Mouse (Mus musculus): ENCODE measurements around the gene Crb1. TPM values are rescaled to one million over a fixed set of nuclear protein-coding genes. Genes with fewer than 3 reads are reported as not detected.
"Not testable (repeated sequence)": the region's sequence is repeated elsewhere in the genome, so short reads cannot be mapped to it uniquely, and the experiment has no call there.

Crb1 gene
- 0.04 and 0.15 TPM in 2 replicates for polyA plus RNA-seq (2015; fragmentation: Nextera tagmentation; extraction: Ambion mirVana)

DNA sequence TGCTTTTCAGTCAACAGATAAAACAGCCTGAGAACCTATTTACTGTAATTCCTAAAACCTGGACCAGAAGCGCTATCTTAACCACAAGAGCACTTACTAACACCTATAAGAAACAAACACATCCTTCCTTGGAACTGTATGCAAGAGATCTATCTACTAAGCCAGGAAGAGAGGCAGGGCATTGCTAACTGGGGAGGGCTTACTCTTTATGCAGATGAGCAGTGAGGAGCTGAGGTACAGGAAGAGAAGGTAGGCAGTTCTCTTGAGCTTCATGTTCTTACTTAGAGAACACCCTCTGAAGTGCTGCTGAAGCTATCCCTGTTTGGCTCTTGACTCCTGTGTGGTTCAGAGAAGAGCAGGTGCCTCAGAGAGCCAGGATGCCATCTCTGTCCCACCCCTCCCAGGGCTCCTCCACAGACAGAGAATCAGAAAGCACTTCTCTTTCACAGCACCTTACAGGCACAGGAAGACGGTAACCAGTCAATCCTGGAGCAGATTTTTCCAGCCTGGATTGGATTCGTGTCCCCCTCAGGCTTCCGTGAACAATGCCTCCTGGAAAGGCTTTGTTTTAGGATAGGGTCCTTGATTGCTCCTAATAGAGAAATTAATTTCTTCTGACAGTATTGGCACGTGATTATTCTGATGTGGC lies at the start of gene Crb1:
Gene Crb1, minus strand, starts transcription at position 463 of the 649 bp plus-strand sequence.
- no peak within 1 kb of the TSS for H3K4me3 ChIP-seq (ENCODE audit: low read length)
- no peaks in the 10 kb centered on the region for H3K4me1 ChIP-seq (ENCODE audit: control insufficient read depth, insufficient read depth, low read length)
- no peak within 1 kb of the TSS for H3K27ac ChIP-seq (ENCODE audit: low read length)
- H3K27me3 ChIP-seq (replicated peaks; ENCODE audit: control insufficient read depth, insufficient read depth, low read length): no peaks in the 10 kb centered on the region
- H3K36me3 ChIP-seq (ENCODE audit: control insufficient read depth, insufficient read depth, low read length): no peaks in the 10 kb centered on the region
- ATAC-seq: peak; percentile 59
- H3K9me3 ChIP-seq (ENCODE audit: control insufficient read depth, low read length): no peaks in the 10 kb centered on the region
- H3K4me2 ChIP-seq (ENCODE audit: low read depth, low read length): peak within 1 kb of the TSS; percentile 14; the same call in 1 of the 2 replicates
- no peak within 1 kb of the TSS for H3K9ac ChIP-seq (ENCODE audit: low read depth, low read length)
- 10% methylated on average over 5 of the region's 5 CpGs for WGBS

DNA sequence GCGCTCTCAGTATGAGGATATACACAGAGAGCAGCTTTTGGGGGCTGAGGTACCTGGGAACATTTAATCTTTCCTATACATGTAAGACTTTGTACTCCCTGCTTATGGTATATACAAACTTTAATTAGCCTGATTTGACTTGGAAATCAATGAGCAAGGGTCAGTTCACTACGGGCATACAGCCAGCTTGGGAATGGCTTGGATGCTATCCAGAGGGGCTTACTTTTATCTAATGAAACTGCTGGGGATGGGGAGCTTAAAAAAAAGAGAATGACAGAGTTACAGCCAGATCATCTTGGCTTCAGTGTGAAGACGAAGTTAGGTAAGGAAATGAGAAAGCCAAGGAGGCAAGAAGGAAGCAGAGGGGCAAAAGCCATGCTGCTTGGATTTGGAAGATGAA lies 48.1 kb upstream of the Crb1 start:
- no peak for ATAC-seq
- no peak overlapping the region for H3K9ac ChIP-seq (ENCODE audit: low read depth, low read length)
- no peaks in the 10 kb centered on the region for H3K27me3 ChIP-seq (replicated peaks; ENCODE audit: control insufficient read depth, insufficient read depth, low read length)
- H3K4me1 ChIP-seq (ENCODE audit: control insufficient read depth, insufficient read depth, low read length): peaks cover 27% of the 10 kb centered on the region
- H3K27ac ChIP-seq (ENCODE audit: low read length): no peak overlapping the region
- H3K4me3 ChIP-seq (ENCODE audit: low read length): peak overlapping the region; percentile 9
- H3K9me3 ChIP-seq (ENCODE audit: control insufficient read depth, low read length): no peaks in the 10 kb centered on the region
- WGBS: 31% methylated on average over 3 of the region's 3 CpGs
- peaks cover 3% of the 10 kb centered on the region; the same call in 1 of the 2 replicates for H3K36me3 ChIP-seq (ENCODE audit: control insufficient read depth, insufficient read depth, low read length)
- peak overlapping the region; percentile 50 for H3K4me2 ChIP-seq (ENCODE audit: low read depth, low read length)

DNA sequence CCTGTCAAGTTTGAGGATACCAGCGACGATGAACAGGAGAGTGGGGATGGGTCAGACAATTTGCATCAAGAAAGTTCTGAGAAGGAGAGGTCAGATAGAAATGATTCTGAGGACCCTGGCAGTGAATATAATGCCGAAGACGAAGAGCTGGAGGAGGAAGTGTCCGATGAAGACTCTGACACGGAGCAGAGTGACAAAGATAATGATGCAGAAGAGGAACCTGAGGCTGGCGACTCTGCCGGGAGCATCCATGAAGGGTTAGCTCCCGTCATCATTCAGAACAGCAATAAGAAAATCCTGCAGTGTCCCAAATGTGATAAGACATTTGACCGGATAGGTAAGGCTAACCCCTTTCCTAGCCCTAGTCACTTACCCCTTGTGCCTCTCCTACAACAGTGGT lies 47.0 kb upstream of the Crb1 start:
- no peaks in the 10 kb centered on the region for H3K9me3 ChIP-seq (ENCODE audit: control insufficient read depth, low read length)
- ATAC-seq: no peak
- H3K9ac ChIP-seq (ENCODE audit: low read depth, low read length): peak overlapping the region; percentile 36
- H3K27me3 ChIP-seq (replicated peaks; ENCODE audit: control insufficient read depth, insufficient read depth, low read length): no peaks in the 10 kb centered on the region
- peak overlapping the region; percentile 91 for H3K4me3 ChIP-seq (ENCODE audit: low read length)
- H3K27ac ChIP-seq (ENCODE audit: low read length): no peak overlapping the region
- H3K36me3 ChIP-seq (ENCODE audit: control insufficient read depth, insufficient read depth, low read length): no peaks in the 10 kb centered on the region; the same call in 1 of the 2 replicates
- H3K4me2 ChIP-seq (ENCODE audit: low read depth, low read length): peak overlapping the region; percentile 74
- peaks cover 27% of the 10 kb centered on the region for H3K4me1 ChIP-seq (ENCODE audit: control insufficient read depth, insufficient read depth, low read length)
- WGBS: 47% methylated on average over 10 of the region's 10 CpGs

- H3K27ac ChIP-seq (ENCODE audit: low read length): peak overlapping the region; percentile 85; the same call in 1 of the 2 replicates
- H3K4me2 ChIP-seq (ENCODE audit: low read depth, low read length): peak overlapping the region; percentile 74
- no peaks in the 10 kb centered on the region for H3K27me3 ChIP-seq (replicated peaks; ENCODE audit: control insufficient read depth, insufficient read depth, low read length)
- no peaks in the 10 kb centered on the region; the same call in 1 of the 2 replicates for H3K36me3 ChIP-seq (ENCODE audit: control insufficient read depth, insufficient read depth, low read length)
- H3K9me3 ChIP-seq (ENCODE audit: control insufficient read depth, low read length): no peaks in the 10 kb centered on the region
- H3K4me3 ChIP-seq (ENCODE audit: low read length): peak overlapping the region; percentile 91
- peak overlapping the region; percentile 97 for H3K9ac ChIP-seq (ENCODE audit: low read depth, low read length)
- peak; percentile 3; the same call in 1 of the 2 replicates for ATAC-seq
- H3K4me1 ChIP-seq (ENCODE audit: control insufficient read depth, insufficient read depth, low read length): peaks cover 27% of the 10 kb centered on the region
- whole genome bisulfite sequencing: 14% methylated on average over 10 of the region's 10 CpGs
Measured at GRCm38 (mm10) chr1:139422941-139423340, 46.0 kb upstream of the Crb1 start.

DNA sequence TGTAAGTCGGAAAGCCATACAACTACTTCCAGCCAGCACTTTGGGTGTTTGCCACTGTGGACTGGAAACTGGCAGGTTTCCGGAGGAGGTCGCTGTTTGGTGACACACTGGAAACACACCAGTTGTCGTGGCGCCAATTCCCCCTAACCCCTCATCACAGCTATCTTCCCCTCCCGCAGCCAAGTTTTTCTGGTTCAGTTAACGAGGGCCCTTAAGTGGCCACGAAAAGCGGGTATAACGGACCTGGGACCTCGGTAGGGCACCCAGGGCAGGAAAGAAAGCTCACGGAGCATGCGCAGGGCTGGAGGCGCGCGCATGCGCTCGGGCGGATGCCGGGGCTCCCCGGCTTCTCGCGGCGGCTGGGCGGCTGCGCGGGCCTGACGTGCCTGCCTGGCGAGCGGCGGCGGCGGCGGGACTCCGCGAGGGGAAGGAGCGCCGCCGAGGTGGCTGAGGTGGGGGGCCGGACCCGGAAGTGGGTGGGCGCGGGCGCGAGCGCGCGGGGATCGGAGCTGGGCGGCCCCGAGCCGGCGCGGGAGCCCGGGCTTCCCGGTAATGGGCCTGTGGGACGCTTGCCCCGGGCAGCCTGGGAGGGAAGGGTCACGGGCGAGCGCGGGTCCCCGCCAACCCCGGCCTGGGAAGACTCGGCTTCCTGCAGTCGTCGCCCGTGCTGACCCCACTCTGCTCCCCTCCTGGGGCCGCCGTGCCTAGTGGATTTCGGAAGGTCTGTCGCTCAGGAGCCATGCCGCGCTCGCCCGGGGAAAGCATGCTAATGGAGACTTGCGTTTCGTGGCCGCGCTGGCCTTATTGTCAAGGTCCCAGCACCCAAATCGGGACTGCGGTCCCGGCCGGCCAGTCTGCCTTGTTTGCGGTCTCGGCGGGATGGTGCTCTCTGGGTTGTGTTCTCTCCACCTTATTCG lies 45.2 kb upstream of the Crb1 start, which contains the start of gene Zbtb41:
Gene Zbtb41, plus strand, starts transcription at position 414 of the 917 bp plus-strand sequence.
- Histone ChIP-seq H3K9ac (ENCODE audit: low read depth, low read length) (peak within 1 kb of the TSS; percentile 97), H3K27me3 (replicated peaks; ENCODE audit: control insufficient read depth, insufficient read depth, low read length) (no peaks in the 10 kb centered on the region), H3K36me3 (ENCODE audit: control insufficient read depth, insufficient read depth, low read length) (no peaks in the 10 kb centered on the region; the same call in 1 of the 2 replicates), H3K27ac (ENCODE audit: low read length) (peak within 1 kb of the TSS; percentile 85), H3K9me3 (ENCODE audit: control insufficient read depth, low read length) (no peaks in the 10 kb centered on the region), H3K4me3 (ENCODE audit: low read length) (peak within 1 kb of the TSS; percentile 91), H3K4me1 (ENCODE audit: control insufficient read depth, insufficient read depth, low read length) (peaks cover 25% of the 10 kb centered on the region), H3K4me2 (ENCODE audit: low read depth, low read length) (peak within 1 kb of the TSS; percentile 74)
- ATAC-seq: peak; percentile 99
- WGBS: under 1% methylated on average over 71 of the region's 88 CpGs

- peak; percentile 24 for ATAC-seq
- no peaks in the 10 kb centered on the region for H3K27me3 ChIP-seq (replicated peaks; ENCODE audit: control insufficient read depth, insufficient read depth, low read length)
- H3K27ac ChIP-seq (ENCODE audit: low read length): 0 out of 2 replicates have a peak overlapping the region, but pooled peaks have one; percentile 59
- H3K9ac ChIP-seq (ENCODE audit: low read depth, low read length): peak overlapping the region; percentile 97
- no peaks in the 10 kb centered on the region for H3K9me3 ChIP-seq (ENCODE audit: control insufficient read depth, low read length)
- peaks cover 23% of the 10 kb centered on the region for H3K4me1 ChIP-seq (ENCODE audit: control insufficient read depth, insufficient read depth, low read length)
- H3K36me3 ChIP-seq (ENCODE audit: control insufficient read depth, insufficient read depth, low read length): no peaks in the 10 kb centered on the region
- peak overlapping the region; percentile 60 for H3K4me2 ChIP-seq (ENCODE audit: low read depth, low read length)
- WGBS: 5% methylated on average over 8 of the region's 8 CpGs
- H3K4me3 ChIP-seq (ENCODE audit: low read length): peak overlapping the region; percentile 91
Measured at GRCm38 (mm10) chr1:139421521-139421874, 44.6 kb upstream of the Crb1 start.

DNA sequence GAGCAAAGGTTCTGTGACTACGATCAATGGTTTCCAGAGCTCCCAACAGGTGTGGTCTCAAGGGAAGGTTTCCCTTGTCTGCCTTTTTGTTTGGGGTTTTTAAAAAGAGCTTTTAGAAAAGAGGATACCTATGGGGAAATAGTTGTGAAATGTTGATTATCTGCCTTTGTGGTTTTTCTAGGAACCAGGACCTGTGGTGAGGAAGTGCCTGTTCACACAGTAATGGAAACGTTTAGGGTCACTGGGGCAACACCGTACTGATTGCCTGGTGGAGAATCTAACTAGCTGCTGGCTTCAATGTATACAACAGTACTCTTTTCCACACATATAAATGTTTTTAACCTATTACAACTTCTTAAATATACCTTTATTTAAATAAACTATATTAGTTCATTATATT lies 36.6 kb upstream of the Crb1 start:
- no peaks in the 10 kb centered on the region for H3K27me3 ChIP-seq (replicated peaks; ENCODE audit: control insufficient read depth, insufficient read depth, low read length)
- H3K9ac ChIP-seq (ENCODE audit: low read depth, low read length): no peak overlapping the region
- ATAC-seq: no peak
- no peak overlapping the region for H3K4me2 ChIP-seq (ENCODE audit: low read depth, low read length)
- H3K27ac ChIP-seq (ENCODE audit: low read length): no peak overlapping the region
- H3K4me3 ChIP-seq (ENCODE audit: low read length): no peak overlapping the region
- H3K4me1 ChIP-seq (ENCODE audit: control insufficient read depth, insufficient read depth, low read length): no peaks in the 10 kb centered on the region
- H3K36me3 ChIP-seq (ENCODE audit: control insufficient read depth, insufficient read depth, low read length): no peaks in the 10 kb centered on the region
- no peaks in the 10 kb centered on the region for H3K9me3 ChIP-seq (ENCODE audit: control insufficient read depth, low read length)
- 82% methylated on average over 3 of the region's 3 CpGs for WGBS

DNA sequence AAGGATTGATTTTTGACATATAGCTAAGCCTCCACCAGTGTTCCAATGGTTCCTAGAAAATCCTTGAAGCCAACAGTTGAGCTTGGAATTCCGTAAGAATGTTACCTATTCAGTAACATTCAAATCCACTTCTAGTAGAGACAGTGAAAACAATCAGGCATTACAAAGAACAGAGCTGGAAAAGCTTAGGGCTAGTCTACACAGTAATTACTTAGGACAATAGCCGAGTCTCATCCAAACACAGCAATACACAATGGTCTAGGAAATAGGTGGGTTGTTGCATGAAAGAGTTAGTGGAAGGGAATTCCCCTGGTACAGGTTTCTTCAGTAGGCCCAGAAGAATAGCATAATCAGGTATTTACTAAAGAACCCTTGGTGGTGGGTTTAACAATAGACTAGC lies 35.5 kb upstream of the Crb1 start:
- H3K27ac ChIP-seq (ENCODE audit: low read length); H3K4me2 ChIP-seq (ENCODE audit: low read depth, low read length); H3K4me1 ChIP-seq (ENCODE audit: control insufficient read depth, insufficient read depth, low read length); H3K27me3 ChIP-seq (replicated peaks; ENCODE audit: control insufficient read depth, insufficient read depth, low read length); H3K36me3 ChIP-seq (ENCODE audit: control insufficient read depth, insufficient read depth, low read length); H3K9me3 ChIP-seq (ENCODE audit: control insufficient read depth, low read length); H3K4me3 ChIP-seq (ENCODE audit: low read length); ATAC-seq; H3K9ac ChIP-seq (ENCODE audit: low read depth, low read length): not testable (repeated sequence)
- 84% methylated on average over 2 of the region's 2 CpGs for WGBS

DNA sequence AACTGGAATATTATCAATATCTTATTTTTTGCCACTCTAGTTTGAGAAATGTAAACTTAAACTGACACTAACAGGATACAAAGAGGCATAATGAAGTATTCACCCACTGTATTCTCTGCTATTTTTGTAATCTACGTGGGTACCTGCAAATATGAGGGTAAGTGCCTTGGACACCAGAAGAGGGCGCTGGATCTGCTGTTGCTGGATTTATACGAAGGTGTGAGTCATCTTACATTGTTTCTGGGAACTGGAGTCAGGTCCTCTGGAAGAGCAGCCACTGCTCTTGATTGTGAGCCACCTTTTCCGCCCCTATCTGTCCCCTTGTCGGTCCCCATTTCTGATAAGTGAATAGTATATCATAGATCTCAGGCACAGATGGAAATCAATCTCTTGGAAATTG lies 30.8 kb upstream of the Crb1 start:
- no peak for ATAC-seq
- Histone ChIP-seq H3K4me1 (ENCODE audit: control insufficient read depth, insufficient read depth, low read length) (no peaks in the 10 kb centered on the region), H3K4me3 (ENCODE audit: low read length) (no peak overlapping the region), H3K9me3 (ENCODE audit: control insufficient read depth, low read length) (no peaks in the 10 kb centered on the region), H3K27me3 (replicated peaks; ENCODE audit: control insufficient read depth, insufficient read depth, low read length) (no peaks in the 10 kb centered on the region), H3K9ac (ENCODE audit: low read depth, low read length) (no peak overlapping the region), H3K4me2 (ENCODE audit: low read depth, low read length) (no peak overlapping the region), H3K27ac (ENCODE audit: low read length) (no peak overlapping the region), H3K36me3 (ENCODE audit: control insufficient read depth, insufficient read depth, low read length) (no peaks in the 10 kb centered on the region)
- WGBS: 60% methylated on average over 5 of the region's 5 CpGs

All from intestine, embryonic 16.5 days (tissue).